Mouse (Mus musculus) kidney, embryonic 15.5 days (tissue): ENCODE measurements at regions not wholly inside any gene's neighbourhood (a gene's known extent, or its start where the extent isn't known, plus 50 kb on each side); places are given as distances from the start of the nearest gene placed in this dataset.

Experiments
- ATAC-seq: fragments of 200-750 bp; cut with Nextera tagmentation; replicated peaks from 2 replicates; pipeline ENCODE4 v1.8.0; 2017; ENCODE audit warnings: moderate TSS enrichment; ENCODE audit not compliant: low FRiP score
- H3K27ac ChIP-seq: fragments of 300-500 bp; sonication (generic); 2 replicates; pipeline ENCODE4 v1.5.1; 2015; ENCODE audit warnings: mild to moderate bottlenecking, inconsistent platforms
- H3K27me3 ChIP-seq: fragments of 300-500 bp; sonication (generic); 2 replicates; pipeline ENCODE4 v1.6.1; 2015; ENCODE audit warnings: inconsistent platforms
- H3K36me3 ChIP-seq: fragments of 300-500 bp; sonication (generic); 2 replicates; pipeline ENCODE4 v1.6.1; 2015; ENCODE audit warnings: inconsistent platforms
- H3K4me1 ChIP-seq: fragments of 300-500 bp; sonication (generic); 2 replicates; pipeline ENCODE4 v1.6.1; 2015; ENCODE audit warnings: inconsistent platforms
- H3K4me2 ChIP-seq: fragments of 300-500 bp; sonication (generic); 2 replicates; pipeline ENCODE4 v1.6.1; 2015; ENCODE audit warnings: moderate library complexity, mild to moderate bottlenecking, inconsistent platforms
- H3K4me3 ChIP-seq: fragments of 300-500 bp; sonication (generic); replicated peaks from 2 replicates; pipeline ENCODE4 v1.5.1; 2015; ENCODE audit warnings: mild to moderate bottlenecking, inconsistent platforms
- H3K9ac ChIP-seq: fragments of 300-500 bp; sonication (generic); 2 replicates; pipeline ENCODE4 v1.6.1; 2015; ENCODE audit warnings: mild to moderate bottlenecking, inconsistent platforms
- H3K9me3 ChIP-seq: fragments of 300-500 bp; sonication (generic); replicated peaks from 2 replicates; pipeline ENCODE4 v1.6.1; 2016; ENCODE audit warnings: inconsistent platforms
- WGBS: fragments of 180-500 bp; shearing (Covaris S2); methylation state at CpG from one replicate; pipeline ENCODE4 v1.1.7; 2015; ENCODE audit warnings: mixed read lengths; 5-methylcytosine and 5-hydroxymethylcytosine counted together

GRCm38 (mm10) chr12:49951821-49952220 is 566.8 kb downstream of the Gm43517 start:
- Histone ChIP-seq H3K4me1 (no peaks in the 10 kb centered on the region), H3K27ac (no peak overlapping the region), H3K9ac (no peak overlapping the region), H3K36me3 (no peaks in the 10 kb centered on the region), H3K27me3 (no peaks in the 10 kb centered on the region), H3K9me3 (no peaks in the 10 kb centered on the region), H3K4me3 (no peak overlapping the region), H3K4me2 (no peak overlapping the region)
- WGBS: 46% methylated on average over 5 of the region's 5 CpGs
- ATAC-seq: no peak

- no peaks in the 10 kb centered on the region for H3K9me3 ChIP-seq
- no peaks in the 10 kb centered on the region for H3K27me3 ChIP-seq
- H3K4me3 ChIP-seq: no peak overlapping the region
- H3K9ac ChIP-seq: no peak overlapping the region
- 72% methylated on average over 1 of the region's 1 CpGs for WGBS
- no peaks in the 10 kb centered on the region for H3K36me3 ChIP-seq
- no peak for ATAC-seq
- no peak overlapping the region for H3K4me2 ChIP-seq
- no peaks in the 10 kb centered on the region for H3K4me1 ChIP-seq
- no peak overlapping the region for H3K27ac ChIP-seq
These were observed 583.1 kb downstream of the Gm43517 start for GRCm38 (mm10) chr12:49968072-49968471.

- Histone ChIP-seq H3K27ac (no peak overlapping the region), H3K27me3 (no peaks in the 10 kb centered on the region), H3K9me3 (no peaks in the 10 kb centered on the region), H3K4me2 (no peak overlapping the region), H3K4me1 (no peaks in the 10 kb centered on the region), H3K9ac (no peak overlapping the region), H3K36me3 (no peaks in the 10 kb centered on the region), H3K4me3 (no peak overlapping the region)
- ATAC-seq: no peak
- WGBS: 78% methylated on average over 2 of the region's 2 CpGs
These were observed 584.6 kb downstream of the Gm43517 start for GRCm38 (mm10) chr12:49969546-49969945.

- WGBS: 69% methylated on average over 2 of the region's 2 CpGs
These were observed 589.8 kb downstream of the Gm43517 start for GRCm38 (mm10) chr12:49974591-49975323.

GRCm38 (mm10) chr12:49975553-49975952 is 590.6 kb downstream of the Gm43517 start:
- no peak overlapping the region for H3K4me2 ChIP-seq
- H3K4me1 ChIP-seq: no peaks in the 10 kb centered on the region
- no peaks in the 10 kb centered on the region for H3K36me3 ChIP-seq
- H3K27me3 ChIP-seq: no peaks in the 10 kb centered on the region
- no peak for ATAC-seq
- H3K9ac ChIP-seq: no peak overlapping the region
- WGBS: 54% methylated on average over 1 of the region's 1 CpGs
- no peak overlapping the region for H3K27ac ChIP-seq
- no peaks in the 10 kb centered on the region for H3K9me3 ChIP-seq
- no peak overlapping the region for H3K4me3 ChIP-seq

More at GRCm38 (mm10) chr12:49974591-49975323, 589.8 kb downstream of the Gm43517 start:
- Histone ChIP-seq H3K27ac (no peak overlapping the region), H3K4me1 (no peaks in the 10 kb centered on the region), H3K27me3 (no peaks in the 10 kb centered on the region), H3K4me2 (no peak overlapping the region), H3K9me3 (no peaks in the 10 kb centered on the region), H3K9ac (no peak overlapping the region), H3K4me3 (no peak overlapping the region), H3K36me3 (no peaks in the 10 kb centered on the region)
- no peak for ATAC-seq

- no peak overlapping the region for H3K27ac ChIP-seq
- no peak overlapping the region for H3K9ac ChIP-seq
- no peak for ATAC-seq
- no peaks in the 10 kb centered on the region for H3K36me3 ChIP-seq
- no peak overlapping the region for H3K4me3 ChIP-seq
- H3K9me3 ChIP-seq: no peaks in the 10 kb centered on the region
- H3K27me3 ChIP-seq: no peaks in the 10 kb centered on the region
- WGBS: 38% methylated on average over 7 of the region's 7 CpGs
- H3K4me2 ChIP-seq: no peak overlapping the region
- H3K4me1 ChIP-seq: no peaks in the 10 kb centered on the region
These were observed 607.6 kb downstream of the Gm43517 start for GRCm38 (mm10) chr12:49992501-49993079.

- Histone ChIP-seq H3K9ac (no peak overlapping the region), H3K4me3 (no peak overlapping the region), H3K4me1 (no peaks in the 10 kb centered on the region), H3K36me3 (no peaks in the 10 kb centered on the region), H3K4me2 (no peak overlapping the region), H3K27me3 (no peaks in the 10 kb centered on the region), H3K27ac (no peak overlapping the region), H3K9me3 (no peaks in the 10 kb centered on the region)
- no peak for ATAC-seq
- WGBS: 75% methylated on average over 3 of the region's 3 CpGs
These were observed 610.0 kb downstream of the Prkd1 start for GRCm38 (mm10) chr12:50038808-50039374.

- no peak overlapping the region for H3K9ac ChIP-seq
- H3K27me3 ChIP-seq: no peaks in the 10 kb centered on the region
- ATAC-seq: no peak
- no peaks in the 10 kb centered on the region for H3K4me1 ChIP-seq
- no peak overlapping the region for H3K4me2 ChIP-seq
- no peaks in the 10 kb centered on the region for H3K36me3 ChIP-seq
- H3K4me3 ChIP-seq: no peak overlapping the region
- 86% methylated on average over 2 of the region's 2 CpGs for WGBS
- no peaks in the 10 kb centered on the region for H3K9me3 ChIP-seq
- no peak overlapping the region for H3K27ac ChIP-seq
These were observed 587.6 kb downstream of the Prkd1 start for GRCm38 (mm10) chr12:50061286-50061685.

GRCm38 (mm10) chr12:50066394-50066793 is 582.5 kb downstream of the Prkd1 start:
- Histone ChIP-seq H3K4me3 (no peak overlapping the region), H3K36me3 (no peaks in the 10 kb centered on the region), H3K9ac (no peak overlapping the region), H3K27me3 (no peaks in the 10 kb centered on the region), H3K4me1 (no peaks in the 10 kb centered on the region), H3K27ac (no peak overlapping the region), H3K4me2 (no peak overlapping the region), H3K9me3 (no peaks in the 10 kb centered on the region)
- WGBS: 91% methylated on average over 4 of the region's 4 CpGs
- ATAC-seq: no peak

- Histone ChIP-seq H3K27me3 (no peaks in the 10 kb centered on the region), H3K36me3 (no peaks in the 10 kb centered on the region), H3K9ac (no peak overlapping the region), H3K27ac (no peak overlapping the region), H3K4me2 (no peak overlapping the region), H3K9me3 (no peaks in the 10 kb centered on the region), H3K4me1 (no peaks in the 10 kb centered on the region), H3K4me3 (no peak overlapping the region)
- ATAC-seq: 0 out of 2 replicates have a peak, but pooled peaks have one; percentile 36
- WGBS: 28% methylated on average over 3 of the region's 3 CpGs
These were observed 577.1 kb downstream of the Prkd1 start for GRCm38 (mm10) chr12:50071797-50072196.

- WGBS: 63% methylated on average over 1 of the region's 1 CpGs
- Histone ChIP-seq H3K4me2 (no peak overlapping the region), H3K4me1 (no peaks in the 10 kb centered on the region), H3K9me3 (no peaks in the 10 kb centered on the region), H3K4me3 (no peak overlapping the region), H3K9ac (no peak overlapping the region), H3K27ac (no peak overlapping the region), H3K27me3 (no peaks in the 10 kb centered on the region), H3K36me3 (no peaks in the 10 kb centered on the region)
- no peak for ATAC-seq
These were observed 576.5 kb downstream of the Prkd1 start for GRCm38 (mm10) chr12:50072359-50072758.

GRCm38 (mm10) chr12:50073684-50074083 is 575.2 kb downstream of the Prkd1 start:
- Histone ChIP-seq H3K36me3 (no peaks in the 10 kb centered on the region), H3K9ac (no peak overlapping the region), H3K4me3 (no peak overlapping the region), H3K4me2 (no peak overlapping the region), H3K27me3 (no peaks in the 10 kb centered on the region), H3K4me1 (no peaks in the 10 kb centered on the region), H3K9me3 (no peaks in the 10 kb centered on the region), H3K27ac (no peak overlapping the region)
- WGBS: 68% methylated on average over 2 of the region's 2 CpGs
- ATAC-seq: no peak
